Mouse (Mus musculus) cerebellum, adult 9-11 months (tissue): Measurements from ENCODE around the gene Abhd2.

ENCODE experiments used
- DNase-seq: peaks from one replicate; pipeline ENCODE4 v3.0.0; 2022

The Abhd2 gene

DNA sequence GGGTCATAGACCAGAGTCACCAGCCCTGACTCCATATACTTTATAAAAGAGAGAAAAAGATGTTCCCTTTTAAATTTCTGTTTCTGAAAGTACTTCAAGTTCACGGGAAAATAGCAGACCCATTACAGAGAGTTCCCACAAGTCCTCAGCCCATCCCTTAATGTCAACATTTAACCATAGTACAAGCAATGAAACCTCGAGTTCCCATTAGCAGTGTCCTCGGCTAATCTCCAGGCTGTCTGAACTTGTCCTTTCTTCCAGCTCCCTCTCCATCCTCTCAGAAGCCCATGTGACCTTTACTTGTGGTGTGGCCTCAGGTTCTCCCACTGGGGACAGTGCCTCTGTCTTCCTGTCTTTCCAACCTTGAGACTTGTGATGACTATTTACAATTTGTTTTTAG is 60.4 kb downstream of the Abhd2 start:
- DNase-seq: no peak

DNA sequence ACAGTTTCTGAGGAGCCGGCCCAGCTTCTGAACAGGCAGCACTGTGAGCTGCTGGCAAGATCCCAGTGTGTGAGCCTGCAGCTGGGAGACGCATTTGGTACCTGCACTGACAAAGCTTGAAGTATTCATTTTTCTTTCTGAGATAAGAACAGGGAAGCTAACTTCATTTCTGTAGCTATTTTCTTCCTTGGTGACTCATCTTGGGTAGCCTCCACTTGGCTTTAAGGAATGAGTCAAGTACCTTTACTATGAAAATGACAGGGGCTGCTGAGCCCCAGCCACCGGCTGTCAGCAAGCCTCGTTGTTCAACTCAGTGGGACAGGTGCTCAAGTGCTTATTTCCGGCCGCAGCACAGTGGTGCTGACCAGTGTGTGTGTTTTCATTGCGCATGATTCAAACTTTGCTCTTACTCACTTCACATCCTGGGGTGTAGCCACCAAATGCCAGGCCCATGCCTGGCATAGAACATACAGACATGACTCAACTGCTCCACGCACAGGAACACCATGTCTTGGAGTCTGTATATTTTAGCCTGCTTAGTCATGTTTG is 63.4 kb downstream of the Abhd2 start:
- no peak for DNase-seq

DNA sequence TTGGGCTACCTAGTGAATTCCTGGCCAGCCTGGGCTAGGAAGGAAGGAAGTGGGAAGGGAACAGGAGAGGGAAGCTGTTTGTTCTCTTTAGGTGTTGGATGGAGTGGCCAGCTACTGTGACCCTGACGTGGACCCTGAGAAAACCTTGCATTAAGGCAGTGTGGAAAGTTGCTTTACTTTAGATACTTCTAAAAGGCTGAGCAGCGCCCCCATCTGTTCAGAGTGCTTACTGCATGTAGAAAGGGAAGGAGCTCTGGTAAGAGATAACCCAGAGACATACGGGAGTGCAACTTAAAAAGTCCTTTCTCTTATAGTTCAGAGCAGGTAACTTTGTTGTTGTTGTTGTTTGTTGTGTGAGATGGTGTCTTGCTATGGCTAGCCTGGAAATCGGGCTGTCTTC is 72.9 kb downstream of the Abhd2 start:
- DNase-seq: no peak

DNA sequence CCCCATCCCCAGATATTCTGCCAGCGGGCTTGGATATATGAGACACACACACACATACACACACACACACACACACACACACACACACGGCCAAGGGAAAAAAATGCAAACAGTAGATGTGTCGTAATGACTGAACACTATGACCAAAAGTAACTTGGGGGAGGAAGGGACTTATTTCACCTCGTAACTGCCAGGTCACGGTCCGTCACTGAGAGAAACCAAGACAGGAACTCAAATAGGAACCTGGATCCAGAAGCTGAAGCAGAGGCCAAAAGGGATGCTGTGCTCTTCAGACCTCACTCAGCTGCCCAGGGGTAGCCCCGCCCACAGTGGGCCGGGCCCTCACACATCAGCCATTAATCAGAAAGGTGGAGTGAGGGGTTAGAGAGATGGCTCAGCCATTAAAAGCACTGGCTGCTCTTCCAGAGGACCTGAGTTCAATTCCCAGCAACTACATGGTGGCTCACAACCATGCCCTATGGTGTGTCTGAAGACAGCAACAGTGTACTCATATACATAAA is 73.6 kb downstream of the Abhd2 start:
- no peak for DNase-seq

DNA sequence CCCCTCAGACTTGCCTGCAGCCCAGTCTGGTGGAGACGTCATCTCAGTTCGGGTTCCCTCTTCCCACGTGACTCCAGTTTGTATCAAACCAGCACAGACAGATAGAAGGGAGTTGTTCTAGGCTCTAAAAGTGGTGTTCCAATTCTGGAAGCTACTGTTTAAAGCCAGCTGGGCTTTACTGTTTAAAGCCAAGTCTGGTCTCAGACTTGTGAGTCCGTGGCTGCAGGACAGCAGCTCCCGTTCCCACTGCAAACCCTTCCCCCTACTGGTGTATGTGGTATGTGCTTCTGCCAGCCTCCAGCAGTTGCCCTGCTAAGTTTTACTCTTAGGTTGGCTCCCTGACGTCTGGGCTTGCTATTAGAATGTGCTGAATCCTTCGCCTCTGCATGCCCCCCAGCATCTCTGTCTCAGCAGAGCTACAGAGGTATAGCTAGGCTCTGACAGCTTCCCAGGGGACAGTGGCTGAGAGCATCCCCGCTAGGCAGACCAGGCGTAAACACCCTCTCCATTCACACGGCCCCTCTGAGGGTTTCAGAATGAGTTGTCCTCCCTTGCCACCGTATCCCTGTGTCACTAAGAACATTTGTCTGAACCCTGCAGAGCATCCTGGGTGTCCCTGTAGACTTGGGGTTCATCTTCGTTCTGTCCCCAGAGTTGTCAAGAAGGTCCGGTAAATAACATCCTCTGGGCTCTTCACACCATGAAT is 74.3 kb downstream of the Abhd2 start:
- DNase-seq: no peak

DNA sequence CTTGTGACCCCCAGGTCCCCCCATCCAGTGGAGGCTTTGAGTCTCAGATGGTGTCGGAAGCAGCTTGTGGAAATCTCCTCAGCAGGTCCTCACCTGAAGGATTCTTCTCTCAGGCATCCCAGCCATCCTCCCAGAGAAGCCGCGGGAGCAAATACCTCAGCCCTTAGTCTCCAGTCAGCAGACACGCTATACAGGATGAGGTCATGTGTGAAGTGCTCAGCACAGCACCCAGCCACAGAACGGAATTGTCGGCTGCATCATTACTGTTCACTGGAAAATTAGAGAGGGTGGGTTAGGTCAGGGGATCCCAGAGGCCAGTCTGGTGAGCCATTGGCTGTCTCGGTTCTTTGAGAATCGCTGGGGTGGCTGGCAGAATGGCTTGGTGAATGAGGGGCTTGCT is 75.8 kb downstream of the Abhd2 start:
- no peak for DNase-seq

DNA sequence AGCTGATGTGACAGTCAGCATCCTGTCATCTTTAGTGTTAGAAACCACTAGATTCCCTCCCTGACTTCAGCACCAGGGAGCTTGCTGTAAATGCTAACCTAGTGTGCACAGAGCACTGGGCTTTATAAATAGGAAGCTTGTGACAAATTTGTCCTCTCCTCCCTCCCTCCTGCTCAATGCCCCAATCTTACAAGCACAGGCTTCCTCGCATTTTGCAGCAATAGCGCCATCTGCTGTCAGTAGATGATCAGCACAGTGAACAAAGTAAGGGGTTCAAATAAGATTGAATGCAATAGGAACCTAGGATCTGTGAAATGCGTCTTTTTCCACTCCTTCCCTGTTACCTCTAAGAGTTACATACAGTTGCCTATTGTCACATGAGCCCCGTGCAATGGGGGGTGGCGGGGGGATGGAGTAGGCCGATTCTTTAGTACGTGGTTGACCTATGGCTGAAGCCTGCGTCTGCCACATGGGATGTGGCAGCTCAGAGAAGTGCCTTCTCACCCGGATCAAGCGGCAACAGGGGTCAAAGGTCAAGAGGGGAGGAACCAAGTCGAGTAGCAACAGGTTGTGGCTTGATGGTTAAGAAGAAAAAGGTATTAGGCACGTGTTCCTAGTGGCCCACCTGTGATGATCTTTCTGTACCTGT is 76.9 kb downstream of the Abhd2 start:
- DNase-seq: peak; percentile 74

DNA sequence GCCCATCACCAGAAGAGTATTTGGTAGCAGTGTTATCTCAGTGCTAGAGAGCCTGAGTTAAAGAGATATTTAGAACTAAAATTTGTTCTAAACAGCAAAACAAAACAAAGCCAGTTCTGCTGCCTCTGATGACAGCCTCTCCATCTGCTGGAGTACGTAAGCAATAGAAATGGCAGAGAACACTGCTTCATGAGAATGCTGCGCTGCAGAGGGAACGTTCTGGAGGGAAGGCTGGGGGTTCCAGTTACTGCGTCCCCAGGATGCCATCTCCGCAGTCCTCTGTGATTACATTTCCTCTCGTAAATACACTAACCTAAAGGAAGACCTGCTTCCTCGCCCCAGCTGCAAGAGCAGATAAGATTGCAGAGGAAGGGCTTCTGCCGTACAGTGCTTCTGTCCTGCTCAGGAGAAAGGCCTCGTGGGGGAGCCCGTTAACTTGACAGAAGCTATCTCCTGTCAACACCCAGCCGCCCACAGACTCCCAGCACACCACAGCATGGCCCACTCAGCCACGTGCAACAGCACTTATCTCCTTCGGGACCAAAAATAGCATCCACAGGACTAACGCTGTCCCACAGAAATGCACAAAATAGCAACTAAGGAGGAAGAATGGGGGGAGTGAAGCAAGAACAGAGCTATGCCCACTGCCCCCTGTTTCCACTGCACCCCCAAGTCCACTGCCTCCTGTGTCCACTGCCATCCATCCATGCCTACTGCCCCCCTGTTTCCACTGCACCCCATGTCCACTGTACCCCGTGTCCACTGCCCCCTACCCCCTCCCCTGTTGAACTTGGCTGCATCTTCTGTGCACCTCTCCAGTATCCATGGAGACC is 85.6 kb downstream of the Abhd2 start:
- DNase-seq: no peak

DNA sequence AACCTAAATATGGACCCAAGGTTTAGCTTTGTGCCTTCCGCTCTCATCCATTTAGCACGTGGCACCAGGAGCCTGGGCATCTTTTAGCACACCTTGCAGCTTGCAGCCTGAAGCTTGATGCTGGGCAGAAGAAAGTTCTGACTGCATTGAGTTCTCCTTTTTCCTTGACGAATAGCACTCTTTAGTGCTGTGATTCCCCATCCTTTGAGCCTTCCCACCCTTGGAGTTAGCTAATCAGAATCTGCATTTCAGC is 86.1 kb downstream of the Abhd2 start:
- DNase-seq: no peak

DNA sequence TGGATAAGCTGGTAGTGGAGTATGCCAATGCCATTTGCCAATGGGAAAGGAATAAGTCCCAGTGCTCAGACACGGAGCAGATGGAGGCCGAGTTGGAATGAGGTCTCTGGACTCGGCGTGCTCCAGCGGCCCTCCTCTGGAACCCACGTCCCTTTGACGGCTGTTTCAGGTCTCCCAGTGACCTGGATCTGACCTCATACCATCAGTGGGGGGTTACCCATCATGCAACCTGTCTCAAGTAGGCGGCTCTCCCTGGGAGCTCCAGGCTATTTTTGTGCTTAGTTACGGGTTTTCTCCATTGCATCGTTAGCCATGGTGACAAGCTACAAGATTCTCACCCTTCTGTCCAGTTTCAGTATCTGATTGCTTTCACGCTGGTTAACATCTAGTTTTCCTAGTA is 87.1 kb downstream of the Abhd2 start:
- DNase-seq: no peak

DNA sequence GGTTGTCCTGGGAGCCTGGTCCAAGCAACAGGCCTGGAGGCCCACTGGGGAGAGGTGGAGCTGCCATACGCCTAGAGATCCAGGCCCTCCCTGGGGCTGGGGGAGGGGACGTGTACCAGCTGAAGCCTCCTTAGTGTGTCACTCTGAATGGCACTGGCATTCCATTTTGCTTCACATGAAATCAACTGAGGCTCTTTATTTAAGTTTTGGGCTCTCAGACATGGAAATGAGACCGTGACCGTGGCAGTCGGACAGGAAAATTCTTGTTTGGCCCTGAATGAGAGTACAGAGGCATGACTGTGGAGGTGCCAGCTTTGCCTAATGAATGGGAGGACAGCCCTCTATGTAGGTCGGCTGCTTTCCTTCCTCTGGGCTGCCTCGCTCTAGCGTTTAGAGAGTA is 89.2 kb downstream of the Abhd2 start:
- DNase-seq: no peak

DNA sequence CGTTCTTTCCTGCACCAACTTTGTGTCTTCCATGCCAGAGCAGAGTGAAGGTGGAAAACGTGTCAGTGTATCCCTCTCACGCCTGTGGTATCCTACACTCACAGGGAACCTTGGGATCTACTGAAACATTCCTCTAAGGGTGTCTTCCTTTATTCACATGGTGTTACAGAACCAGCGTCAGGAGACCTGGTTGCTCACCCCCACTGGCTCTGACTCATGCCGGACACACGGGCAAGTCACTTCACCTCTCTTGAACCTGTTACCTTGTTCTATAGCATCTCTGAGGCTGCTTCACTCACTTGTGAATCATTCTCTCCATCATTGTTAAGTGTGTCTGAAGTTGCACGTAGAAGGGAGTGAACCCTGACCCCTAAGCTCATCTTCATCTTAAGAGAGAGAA is 89.8 kb downstream of the Abhd2 start:
- no peak for DNase-seq

DNA sequence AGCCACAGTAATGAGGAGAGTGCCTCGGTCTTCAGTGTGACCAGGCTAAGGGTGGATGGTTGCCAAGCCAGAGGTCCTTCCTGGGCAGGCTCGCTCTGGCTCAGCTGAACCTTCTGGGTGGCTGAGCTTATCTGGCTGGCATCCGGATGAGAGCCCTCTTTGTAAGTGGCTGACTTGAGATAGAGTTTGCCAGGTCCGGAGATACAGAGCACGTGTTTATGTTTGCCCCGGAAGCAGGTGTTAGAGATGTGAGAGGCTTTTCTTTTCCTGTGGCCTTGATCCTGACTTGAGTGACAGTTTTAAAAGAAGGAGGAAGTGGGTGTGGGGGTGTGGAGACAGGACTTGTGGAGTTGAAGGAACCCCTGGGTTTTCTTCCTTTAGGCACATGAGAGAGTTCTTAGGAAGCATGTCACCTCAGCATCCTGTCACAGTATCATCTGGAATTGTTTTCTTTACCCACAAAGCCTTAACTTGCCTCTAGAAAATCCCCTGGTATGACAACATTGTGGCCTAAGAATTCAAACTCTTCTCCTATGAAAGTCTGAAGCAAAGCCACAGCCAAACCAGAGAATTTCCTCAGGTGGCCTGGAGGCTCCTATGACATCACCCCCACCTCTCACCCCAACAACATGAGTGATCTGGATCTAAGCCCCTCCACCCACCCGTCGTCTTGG is 90.5 kb downstream of the Abhd2 start:
- DNase-seq: no peak

DNA sequence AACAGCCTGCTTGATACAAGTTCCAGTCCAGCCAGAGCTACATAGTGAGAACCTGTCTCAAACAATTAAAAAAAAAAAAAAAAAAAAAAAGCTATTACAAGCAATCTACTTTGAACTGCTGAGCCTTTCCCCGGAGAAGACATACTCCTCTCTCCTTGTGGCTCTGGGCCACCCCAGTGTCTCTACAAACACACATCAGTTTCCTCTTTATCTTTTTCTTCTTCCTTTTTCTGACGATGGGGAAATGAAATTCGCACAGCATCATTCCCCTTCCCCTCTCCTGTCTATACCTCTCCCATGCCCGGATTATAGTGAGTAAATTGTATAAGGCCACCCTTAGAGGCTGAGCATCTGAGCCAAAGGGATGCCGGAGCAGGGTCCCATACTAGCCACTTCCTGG is 95.7 kb downstream of the Abhd2 start:
- DNase-seq: no peak

DNA sequence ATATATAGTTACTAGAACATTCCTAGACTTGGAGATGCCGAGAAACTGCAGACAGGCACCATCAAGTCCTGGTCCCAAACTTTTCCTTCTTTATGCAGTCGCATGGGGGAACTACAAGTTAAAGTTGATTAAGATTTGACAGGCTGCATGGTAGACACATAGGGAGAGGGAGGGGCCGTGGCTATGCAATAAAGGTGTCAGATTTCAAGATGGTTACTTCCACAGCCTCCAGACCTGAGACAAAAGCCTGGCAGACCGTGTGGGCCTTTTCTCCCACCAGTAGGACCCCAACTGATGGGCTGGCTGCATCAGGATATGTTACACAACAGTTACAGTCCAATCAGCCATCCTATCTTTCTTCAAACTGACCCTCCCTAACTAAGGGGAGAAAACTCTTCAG is 96.4 kb downstream of the Abhd2 start:
- DNase-seq: no peak

DNA sequence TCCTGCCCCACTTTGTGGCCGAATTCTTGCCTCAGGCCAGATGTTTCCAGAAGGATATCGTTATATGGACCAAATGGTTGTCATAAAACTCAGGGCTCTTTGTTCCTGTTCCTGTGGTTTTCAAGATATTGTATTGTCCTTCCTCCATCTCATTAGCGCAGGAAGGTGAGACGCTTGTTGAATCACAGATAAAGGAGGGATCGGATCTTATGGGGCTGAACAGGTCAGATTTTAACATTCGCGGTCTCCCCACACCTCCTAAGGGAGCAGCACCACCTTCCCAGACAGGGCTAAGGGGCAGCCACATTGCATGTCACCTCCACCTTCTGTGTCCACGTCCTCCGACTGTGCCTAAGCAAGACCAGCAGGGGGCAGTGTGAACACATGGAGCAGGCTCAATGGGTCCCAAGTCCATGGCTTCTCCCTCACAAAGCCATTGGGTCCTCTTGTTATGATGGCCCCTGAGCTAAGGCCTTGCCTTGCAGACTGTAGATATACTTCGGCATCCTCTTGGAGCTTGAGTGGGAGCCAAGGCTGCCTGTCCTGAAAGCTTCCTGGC is 98.4 kb downstream of the Abhd2 start:
- DNase-seq: peak; percentile 40

DNA sequence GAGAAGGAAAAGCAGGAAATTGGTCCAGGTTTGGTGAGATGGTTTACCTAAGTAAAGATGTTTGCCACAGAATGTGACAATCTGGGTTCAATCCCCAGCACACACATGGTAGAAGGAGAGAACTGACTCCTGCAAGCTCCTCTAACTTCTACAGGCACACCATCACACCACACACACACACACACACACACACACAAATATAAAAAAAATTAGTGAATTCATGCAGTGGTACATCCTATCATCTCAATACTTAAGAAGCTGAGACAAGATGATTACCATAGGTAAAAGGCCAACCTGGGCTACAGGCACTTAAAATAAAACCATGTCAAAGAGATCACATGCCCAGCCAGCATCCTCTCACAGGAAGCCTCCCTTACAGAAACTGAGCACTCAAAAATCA is 101.0 kb downstream of the Abhd2 start:
- no peak for DNase-seq

DNA sequence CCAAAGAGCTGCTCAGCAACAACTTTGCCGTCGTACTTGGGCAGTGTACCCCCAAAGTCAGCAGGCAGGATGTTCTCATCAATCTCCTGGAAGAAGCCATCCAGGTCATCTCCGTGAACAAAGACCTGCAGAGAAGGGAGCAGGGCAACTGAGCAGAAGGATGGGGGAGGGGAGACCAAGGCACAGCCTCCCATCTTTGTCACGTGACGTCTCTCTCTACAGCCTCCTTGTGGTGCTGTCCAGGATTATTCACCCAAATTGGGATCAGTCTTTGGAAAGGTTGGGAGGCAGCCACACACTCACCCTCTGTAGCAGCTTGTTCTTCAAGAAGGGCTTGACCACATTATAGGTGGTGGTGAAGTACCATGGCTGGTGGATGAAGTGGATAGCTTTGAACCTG is 102.6 kb downstream of the Abhd2 start:
- no peak for DNase-seq

DNA sequence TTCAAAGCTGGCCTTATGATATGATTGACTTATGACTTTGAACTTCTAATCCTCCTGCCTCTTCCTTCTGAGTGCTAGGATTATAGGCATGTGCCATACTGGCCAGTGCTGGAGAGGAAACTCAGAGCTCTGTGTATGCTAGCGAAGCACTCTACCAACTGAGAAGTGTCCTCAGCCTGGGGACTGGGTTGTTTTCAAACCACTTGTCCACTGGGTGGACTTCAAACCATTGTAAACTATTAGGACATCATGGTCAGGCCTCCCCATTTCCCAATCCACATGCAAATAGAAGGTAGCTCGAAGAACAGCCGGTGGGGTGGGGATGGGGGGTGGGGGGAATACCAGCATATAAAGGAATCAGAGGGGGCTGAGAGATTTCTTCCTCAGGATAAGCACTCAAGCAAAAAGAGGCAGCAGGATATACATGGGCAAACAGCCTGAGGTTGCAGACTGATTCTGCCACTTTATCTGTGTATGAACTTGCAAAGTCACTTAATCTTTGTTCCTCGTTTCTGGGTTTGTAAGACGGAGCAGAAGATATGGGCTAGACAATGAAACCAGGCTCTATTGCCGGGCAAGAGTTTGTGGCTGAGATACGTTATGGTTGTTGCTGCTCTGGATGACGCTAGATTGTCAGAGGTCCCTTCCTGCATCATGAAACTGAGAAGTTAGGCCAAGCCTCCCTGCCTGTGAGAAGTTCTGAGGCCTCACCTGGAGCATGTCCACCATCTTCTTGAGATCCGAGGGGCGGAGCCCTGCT is 103.7 kb downstream of the Abhd2 start:
- DNase-seq: no peak

DNA sequence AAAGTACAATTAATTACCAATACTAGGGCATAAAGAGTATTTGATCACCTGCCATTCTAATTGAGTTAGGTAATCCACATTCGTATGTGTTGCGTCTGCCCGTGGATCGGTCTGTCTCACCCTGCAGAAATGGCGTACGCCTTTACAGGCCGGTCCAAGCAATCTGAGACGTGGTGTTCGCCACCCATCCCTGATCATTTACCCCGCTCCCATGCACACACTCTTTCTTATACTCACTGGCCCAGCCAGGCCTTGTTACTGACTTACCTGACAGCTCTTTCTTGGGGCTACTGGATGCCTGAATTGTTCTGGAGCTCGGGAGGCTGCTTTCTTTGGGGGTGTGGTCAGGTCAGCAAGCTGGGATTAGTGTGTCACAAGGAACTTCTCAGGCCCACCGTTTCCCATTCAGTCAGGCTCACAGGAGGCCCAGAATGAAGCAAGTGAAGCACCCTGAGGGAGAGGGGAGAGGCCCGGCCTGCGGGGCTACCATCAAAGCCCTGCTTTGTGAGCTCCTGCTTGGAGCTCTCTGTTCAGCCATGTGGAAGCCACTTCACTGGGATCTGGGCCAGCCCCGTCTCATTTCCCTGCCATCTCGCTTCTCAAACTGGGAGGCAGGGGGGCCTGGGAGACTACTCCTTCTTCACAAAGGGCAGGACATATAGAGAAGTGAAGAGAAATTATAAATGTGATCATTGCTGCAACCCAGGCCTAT is 113.6 kb downstream of the Abhd2 start, which contains the start of gene Rlbp1:
TSS of gene Rlbp1 (minus strand) at position 627 of the 712 bp plus-strand sequence.
- no peak for DNase-seq

DNA sequence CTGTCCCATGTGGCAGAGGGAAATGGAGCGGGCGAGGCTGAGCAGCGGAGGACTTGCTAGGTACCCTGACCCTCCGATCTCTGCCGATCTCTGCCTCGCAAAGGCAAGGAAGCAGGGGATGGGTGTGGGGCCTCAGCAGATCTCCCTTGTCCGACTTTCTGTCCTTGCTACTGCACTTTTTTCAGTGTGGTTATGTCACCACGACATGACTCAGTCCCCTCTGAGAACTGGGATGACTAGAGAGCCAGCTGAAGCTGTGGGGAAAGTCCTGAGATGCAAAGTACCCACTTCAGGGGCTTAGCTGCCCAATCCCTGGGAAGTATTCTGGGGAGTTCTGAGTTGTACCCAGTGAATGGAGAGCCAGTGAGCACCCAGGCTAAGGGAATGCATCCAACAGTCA is 114.1 kb downstream of the Abhd2 start:
- no peak for DNase-seq
